Mouse (Mus musculus) lung, embryonic 16.5 days (tissue): ENCODE data around the gene Arntl. TPM values are rescaled to one million over a fixed set of nuclear protein-coding genes. Genes with fewer than 3 reads are reported as not detected.
A peak's percentile ranks its signal among the peaks of the same experiment; 100 is the strongest.

Experiments used
- ATAC-seq: fragments of 200-750 bp; cut with Nextera tagmentation; 2 replicates; pipeline ENCODE4 v1.8.0; 2017; ENCODE audit warnings: low read depth, mild to moderate bottlenecking, moderate library complexity
- H3K27ac ChIP-seq: fragments of 300-500 bp; sonication (generic); 2 replicates; pipeline ENCODE4 v1.5.1; 2014; ENCODE audit warnings: mild to moderate bottlenecking, control low read depth, low read length
- H3K27me3 ChIP-seq: fragments of 300-500 bp; sonication (generic); 2 replicates; pipeline ENCODE4 v1.6.1; 2014; ENCODE audit warnings: low read depth, low read length, mixed read lengths; ENCODE audit not compliant: control insufficient read depth, insufficient read depth
- H3K36me3 ChIP-seq: fragments of 300-500 bp; sonication (generic); 2 replicates; pipeline ENCODE4 v1.6.1; 2014; ENCODE audit warnings: low read length; ENCODE audit not compliant: control insufficient read depth, insufficient read depth
- H3K4me1 ChIP-seq: fragments of 300-500 bp; sonication (generic); replicated peaks from 2 replicates; pipeline ENCODE4 v1.6.1; 2014; ENCODE audit warnings: low read length, mixed read lengths; ENCODE audit not compliant: control insufficient read depth, insufficient read depth
- H3K4me2 ChIP-seq: fragments of 300-500 bp; sonication (generic); 2 replicates; pipeline ENCODE4 v1.6.1; 2014; ENCODE audit warnings: low read depth, low read length, control low read depth
- H3K4me3 ChIP-seq: fragments of 300-500 bp; sonication (generic); 2 replicates; pipeline ENCODE4 v1.5.1; 2014; ENCODE audit warnings: mild to moderate bottlenecking, low read length, control low read depth
- H3K9ac ChIP-seq: fragments of 300-500 bp; sonication (generic); 2 replicates; pipeline ENCODE4 v1.6.1; 2014; ENCODE audit warnings: low read length, control low read depth
- H3K9me3 ChIP-seq: fragments of 300-500 bp; sonication (generic); 2 replicates; pipeline ENCODE4 v1.6.1; 2016; ENCODE audit warnings: low read length; ENCODE audit not compliant: control insufficient read depth
- WGBS: fragments of 180-500 bp; shearing (Covaris S2); extraction: QIAGEN DNeasy Blood & Tissue Kit; methylation state at CpG from one replicate; pipeline ENCODE4 v1.1.7; 2014; 5-methylcytosine and 5-hydroxymethylcytosine counted together
- polyA plus RNA-seq: library from polyadenylated mRNA; unstranded; fragments of >200 nt; fragmentation: Nextera tagmentation; extraction: Ambion mirVana; gene quantifications from 2 replicates; pipeline ENCODE4 v1.2.1, GENCODE M21; 2015

Arntl gene
- polyA plus RNA-seq, 1 experiment from 2014 or later = 13.5 TPM

DNA sequence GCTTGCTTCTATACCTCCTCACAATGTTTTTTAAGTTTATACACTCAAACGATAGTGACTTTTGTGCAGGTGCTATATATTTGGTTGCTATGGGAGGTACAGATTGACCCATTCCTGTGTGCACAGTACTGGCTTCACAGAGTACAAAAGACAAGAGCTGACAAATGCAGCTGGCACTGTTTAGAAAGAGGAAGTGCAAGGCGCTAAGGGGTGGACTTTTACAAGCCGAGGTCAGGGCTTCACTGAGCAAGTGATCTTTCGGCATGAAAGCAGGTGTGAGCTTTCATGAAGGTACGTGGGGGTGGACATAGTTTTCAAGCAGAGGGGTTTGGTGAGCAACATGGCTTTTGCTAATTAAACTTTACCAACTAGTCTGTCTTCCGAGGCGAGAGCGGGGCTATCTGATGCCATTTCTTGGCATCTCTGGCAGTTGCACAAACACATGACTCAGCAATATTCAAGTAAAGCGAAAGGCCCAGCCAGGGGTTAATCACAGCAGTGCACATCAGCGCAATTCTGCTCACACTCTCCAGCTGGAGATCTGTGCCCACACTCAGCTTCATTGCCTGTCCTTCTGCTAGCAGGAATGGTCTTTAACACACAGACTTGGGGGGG lies 10.0 kb upstream of the Arntl start:
- no peak overlapping the region for H3K4me3 ChIP-seq
- no peaks in the 10 kb centered on the region for H3K9me3 ChIP-seq
- no peaks in the 10 kb centered on the region for H3K36me3 ChIP-seq
- 0 out of 2 replicates have a peak, but pooled peaks cover 3% of the 10 kb centered on the region for H3K4me1 ChIP-seq
- no peaks in the 10 kb centered on the region for H3K27me3 ChIP-seq
- no peak overlapping the region for H3K9ac ChIP-seq
- WGBS = 19% methylated on average over 10 of the region's 10 CpGs
- H3K27ac ChIP-seq = no peak overlapping the region
- ATAC-seq = no peak
- no peak overlapping the region for H3K4me2 ChIP-seq

DNA sequence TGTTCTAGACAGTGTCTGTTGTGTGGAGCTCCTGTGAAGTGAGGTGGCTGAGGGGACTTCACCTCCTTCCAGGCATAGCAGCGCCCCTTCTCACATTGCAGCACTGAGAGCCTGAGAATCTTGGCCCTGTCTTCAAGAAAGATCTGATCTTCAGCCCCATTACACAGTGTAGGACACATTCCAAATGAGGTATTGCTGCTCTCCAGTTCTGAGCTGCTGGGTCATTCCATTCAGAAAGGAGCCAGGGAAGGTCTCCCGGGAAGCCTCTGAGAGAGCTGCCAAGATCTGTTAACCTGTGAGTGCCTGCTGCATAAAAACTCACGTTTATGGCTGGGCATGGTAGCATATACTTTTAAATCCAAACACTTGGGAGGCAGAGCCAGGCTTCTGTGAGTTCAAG lies 5.7 kb upstream of the Arntl start:
- no peak overlapping the region for H3K4me2 ChIP-seq
- H3K4me1 ChIP-seq = peaks cover 10% of the 10 kb centered on the region; the same call in 1 of the 2 replicates
- H3K27me3 ChIP-seq = peaks cover 10% of the 10 kb centered on the region
- ATAC-seq = no peak
- H3K36me3 ChIP-seq = no peaks in the 10 kb centered on the region
- H3K9ac ChIP-seq = no peak overlapping the region
- no peak overlapping the region for H3K27ac ChIP-seq
- no peak overlapping the region for H3K4me3 ChIP-seq
- WGBS = 28% methylated on average over 3 of the region's 3 CpGs
- H3K9me3 ChIP-seq = no peaks in the 10 kb centered on the region

DNA sequence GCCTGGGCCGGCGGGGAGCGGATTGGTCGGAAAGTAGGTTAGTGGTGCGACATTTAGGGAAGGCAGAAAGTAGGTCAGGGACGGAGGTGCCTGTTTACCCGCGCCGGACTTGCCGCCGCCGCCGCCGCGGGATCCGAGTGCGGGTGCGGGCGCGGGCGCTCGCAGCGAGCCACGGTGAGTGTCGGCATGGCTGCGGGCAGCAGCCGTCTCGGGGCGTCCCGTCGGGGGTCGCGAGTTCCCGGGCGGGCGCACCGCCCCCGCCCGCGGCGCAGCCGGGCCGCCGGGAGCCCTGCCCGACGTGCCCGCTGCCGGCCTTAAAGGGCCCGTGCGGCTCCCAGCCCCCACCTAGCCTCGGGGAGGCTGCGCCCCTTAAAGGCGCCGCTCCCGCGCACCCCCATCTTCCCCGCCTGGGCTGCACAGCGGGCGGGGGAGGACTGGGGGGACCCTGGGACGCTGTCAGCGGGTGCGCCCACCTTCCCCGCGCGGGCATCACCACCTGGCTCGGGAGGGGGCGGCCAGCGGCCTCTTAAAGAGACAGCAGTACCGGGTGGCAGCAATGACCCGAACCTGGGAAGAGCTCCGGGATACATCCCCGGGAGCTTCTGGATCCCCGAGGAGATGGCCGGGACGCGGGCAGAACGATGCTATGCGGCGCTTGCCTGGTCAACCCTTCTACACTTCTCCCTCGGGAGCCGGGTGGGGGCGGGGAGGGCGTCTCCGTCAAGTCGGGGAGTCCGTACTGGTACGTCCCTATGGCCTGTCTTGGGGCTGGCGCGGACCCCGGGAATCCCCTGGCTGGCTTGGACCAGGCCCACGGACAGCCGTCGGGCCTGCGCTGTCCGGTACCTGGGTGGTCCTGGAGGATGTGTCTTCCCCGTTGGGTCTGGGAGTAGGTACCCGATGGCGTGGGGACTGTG lies 464 bp downstream of the Arntl start:
- WGBS = 0% methylated on average over 78 of the region's 98 CpGs
- Histone ChIP-seq H3K4me3 (peak overlapping the region; percentile 86), H3K27me3 (peaks cover 23% of the 10 kb centered on the region), H3K9ac (peak overlapping the region; percentile 74), H3K4me2 (peak overlapping the region; percentile 82), H3K4me1 (peaks cover 13% of the 10 kb centered on the region; the same call in 1 of the 2 replicates), H3K36me3 (no peaks in the 10 kb centered on the region), H3K27ac (peak overlapping the region; percentile 84), H3K9me3 (no peaks in the 10 kb centered on the region)
- ATAC-seq = peak; percentile 66

DNA sequence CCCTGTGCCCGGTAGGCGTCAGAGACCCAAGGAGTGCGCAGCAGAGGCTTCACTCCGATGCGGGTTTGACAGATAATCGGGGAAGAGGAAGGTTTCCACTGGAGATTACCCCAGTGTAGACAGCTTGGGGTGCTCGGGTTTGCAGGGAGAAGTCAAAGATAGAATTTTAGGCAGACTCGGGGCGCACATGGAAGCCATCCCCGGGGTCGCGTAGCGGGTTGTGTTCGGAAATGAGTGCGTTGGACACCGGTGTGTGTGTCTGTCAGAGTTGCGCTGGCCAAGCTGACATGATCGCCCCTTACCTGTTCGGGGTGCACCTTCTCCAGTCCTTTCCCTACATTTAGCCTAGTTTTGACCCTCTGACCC lies 1.1 kb downstream of the Arntl start:
- WGBS = 4% methylated on average over 19 of the region's 19 CpGs
- Histone ChIP-seq H3K9me3 (no peaks in the 10 kb centered on the region), H3K27me3 (peaks cover 21% of the 10 kb centered on the region)

DNA sequence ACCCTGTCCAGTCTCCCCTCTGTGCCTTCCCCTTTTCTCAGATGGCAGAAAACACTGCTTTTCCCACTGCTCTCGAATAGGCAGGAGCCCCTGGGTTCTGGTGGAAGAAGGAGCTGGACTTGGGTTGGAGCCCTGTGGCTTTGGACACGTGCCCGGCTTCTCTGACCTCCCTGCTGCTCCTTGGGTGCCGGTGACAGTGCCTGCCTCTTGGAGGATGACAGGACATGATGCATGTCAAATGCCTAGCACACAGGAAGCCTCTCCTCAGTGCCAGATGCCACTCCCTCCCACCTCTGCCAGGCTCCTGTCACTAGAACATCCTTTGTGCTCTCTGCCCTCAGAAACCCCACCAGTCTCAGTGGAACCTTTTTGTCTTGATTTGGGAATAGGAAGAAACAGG lies 3.2 kb downstream of the Arntl start:
- H3K4me1 ChIP-seq = peaks cover 13% of the 10 kb centered on the region; the same call in 1 of the 2 replicates
- WGBS = 46% methylated on average over 4 of the region's 4 CpGs

More for the DNA sequence above, 1.1 kb downstream of the Arntl start:
- Histone ChIP-seq H3K36me3 (no peaks in the 10 kb centered on the region), H3K27ac (no peak overlapping the region), H3K4me3 (peak overlapping the region; percentile 86), H3K9ac (peak overlapping the region; percentile 74), H3K4me2 (peak overlapping the region; percentile 82), H3K4me1 (peaks cover 13% of the 10 kb centered on the region; the same call in 1 of the 2 replicates)
- ATAC-seq = no peak

DNA sequence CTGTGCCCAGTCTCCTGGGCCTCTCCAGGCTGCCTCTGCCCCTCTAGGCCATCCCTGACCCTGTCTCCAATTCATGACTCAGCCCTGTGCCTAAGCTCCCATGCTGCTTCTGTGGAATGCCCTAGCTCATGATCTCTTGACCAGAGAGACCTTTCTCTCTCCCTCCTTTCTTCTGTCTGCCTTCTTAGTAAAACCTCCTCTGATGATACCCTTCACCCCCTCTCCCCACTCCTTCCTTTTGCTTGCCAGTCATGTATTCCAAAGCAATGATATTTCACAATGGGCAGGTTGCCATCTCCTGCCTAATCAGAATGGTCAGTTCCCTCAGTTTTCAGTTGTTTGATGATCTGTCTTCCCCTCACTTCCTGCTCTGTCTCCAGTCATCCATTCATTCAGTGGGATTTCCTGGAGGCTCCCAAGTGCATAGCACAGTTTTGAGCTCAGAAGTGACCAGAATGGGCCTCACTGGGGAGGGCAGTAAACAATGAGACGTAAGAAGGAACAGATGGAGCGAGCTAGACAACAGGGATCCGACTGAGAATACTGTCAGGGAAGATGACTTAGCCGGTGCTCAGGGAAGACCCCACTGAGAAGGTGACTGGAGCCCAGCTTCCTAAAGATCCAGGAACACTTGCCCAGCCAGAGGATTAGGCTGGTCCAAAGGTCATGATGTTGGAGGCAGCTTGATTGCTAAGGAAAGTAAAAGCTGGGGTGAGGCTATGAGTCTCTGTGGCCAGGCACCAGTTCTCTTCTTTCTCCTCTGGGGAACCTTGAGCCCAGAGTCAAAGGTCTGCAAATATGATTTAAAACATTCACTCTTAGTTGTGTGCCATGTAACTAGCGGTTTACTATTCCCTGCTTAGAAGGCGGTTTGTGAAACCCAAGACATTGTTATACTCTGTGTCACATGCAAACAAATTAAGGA lies 7.2 kb downstream of the Arntl start:
- no peak overlapping the region for H3K9ac ChIP-seq
- H3K4me1 ChIP-seq = no peaks in the 10 kb centered on the region
- WGBS = 44% methylated on average over 6 of the region's 6 CpGs
- no peaks in the 10 kb centered on the region for H3K9me3 ChIP-seq
- H3K4me3 ChIP-seq = no peak overlapping the region
- H3K4me2 ChIP-seq = no peak overlapping the region
- no peak overlapping the region for H3K27ac ChIP-seq
- H3K27me3 ChIP-seq = peaks cover 6% of the 10 kb centered on the region
- no peaks in the 10 kb centered on the region for H3K36me3 ChIP-seq
- no peak for ATAC-seq

More for the DNA sequence above, 3.2 kb downstream of the Arntl start:
- no peak overlapping the region for H3K4me2 ChIP-seq
- H3K27ac ChIP-seq = no peak overlapping the region
- ATAC-seq = no peak
- no peaks in the 10 kb centered on the region for H3K9me3 ChIP-seq
- H3K27me3 ChIP-seq = peaks cover 18% of the 10 kb centered on the region
- H3K9ac ChIP-seq = no peak overlapping the region
- no peak overlapping the region for H3K4me3 ChIP-seq
- H3K36me3 ChIP-seq = no peaks in the 10 kb centered on the region

DNA sequence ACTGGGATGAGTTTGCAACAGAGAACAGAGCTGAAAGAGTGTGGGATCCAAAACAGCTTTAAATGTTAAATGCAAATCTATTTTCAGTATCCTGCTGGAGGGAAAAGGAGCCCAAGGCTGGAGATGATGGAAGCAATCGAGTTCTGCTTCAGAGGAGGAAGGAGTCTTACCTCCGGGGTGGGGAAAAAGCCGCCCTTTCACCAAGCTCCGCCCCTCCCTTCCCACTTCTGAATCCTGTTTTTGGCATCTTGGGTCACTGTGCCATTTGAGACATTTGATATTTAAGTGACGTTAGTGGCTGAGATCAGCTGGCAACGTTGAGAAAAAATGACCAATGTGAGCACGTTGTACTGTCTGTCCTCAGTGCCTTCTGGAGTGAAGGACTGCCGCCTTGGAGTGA lies 8.9 kb downstream of the Arntl start:
- WGBS = 43% methylated on average over 8 of the region's 8 CpGs
- Histone ChIP-seq H3K9ac (no peak overlapping the region), H3K4me3 (no peak overlapping the region), H3K9me3 (no peaks in the 10 kb centered on the region), H3K4me1 (no peaks in the 10 kb centered on the region), H3K4me2 (no peak overlapping the region), H3K27ac (no peak overlapping the region), H3K27me3 (no peaks in the 10 kb centered on the region), H3K36me3 (no peaks in the 10 kb centered on the region)
- ATAC-seq = no peak

DNA sequence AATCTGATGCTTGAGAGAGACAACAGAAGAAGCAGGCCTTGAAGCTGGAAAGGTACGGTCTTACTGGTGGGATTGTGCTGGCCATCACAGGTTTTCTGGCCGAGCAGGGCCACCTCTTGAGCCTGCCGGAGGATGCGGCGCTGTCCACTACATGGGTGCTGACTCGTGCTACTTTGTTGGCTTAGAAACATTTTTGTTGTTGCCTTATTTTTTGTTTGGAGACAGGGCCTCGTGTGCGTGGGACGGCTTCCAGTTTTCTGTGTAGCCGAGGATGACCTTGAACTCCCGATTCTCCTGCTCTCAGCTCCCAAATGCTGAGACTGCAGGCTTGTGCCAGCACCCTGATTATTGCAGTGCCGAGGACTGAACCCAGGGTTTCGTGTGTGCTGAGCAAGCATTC lies 12.2 kb downstream of the Arntl start:
- ATAC-seq = no peak
- Histone ChIP-seq H3K4me1 (no peaks in the 10 kb centered on the region), H3K9me3 (no peaks in the 10 kb centered on the region), H3K4me2 (no peak overlapping the region), H3K4me3 (no peak overlapping the region), H3K36me3 (no peaks in the 10 kb centered on the region), H3K27me3 (no peaks in the 10 kb centered on the region), H3K27ac (no peak overlapping the region), H3K9ac (no peak overlapping the region)
- 60% methylated on average over 13 of the region's 13 CpGs for WGBS
